Mouse (Mus musculus): ENCODE data around the gene Atg9b.

DNA sequence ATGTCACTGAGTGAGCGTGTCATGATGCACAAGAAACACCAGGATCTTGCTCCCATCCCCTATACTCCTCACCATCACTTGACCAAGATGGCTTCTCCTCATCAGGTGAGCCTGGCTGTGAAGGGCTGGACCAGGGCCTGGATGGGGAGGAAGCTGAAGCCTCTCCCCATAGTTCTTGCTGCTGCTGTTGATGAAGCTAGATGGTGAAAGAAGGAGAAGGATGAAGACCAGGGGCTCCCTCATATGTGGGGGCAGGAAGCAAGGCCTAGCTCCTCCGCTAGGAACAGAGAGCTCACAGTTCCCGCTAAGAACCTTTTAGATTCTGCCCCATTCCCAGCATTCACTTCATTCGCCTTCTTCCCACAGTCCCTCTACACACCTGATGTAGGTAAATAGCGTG is 6.6 kb downstream of the Atg9b start:
- no peak for TF ChIP-seq POLR2A (IDR thresholded peaks at IDR 0.05; ENCODE audit: insufficient read depth, low read depth, low read length)
- TF ChIP-seq CTCF (IDR thresholded peaks at IDR 0.05) = no peak
